Mouse (Mus musculus): ENCODE results near the gene Zbtb45. TPM values are rescaled to one million over a fixed set of nuclear protein-coding genes. Genes with fewer than 3 reads are reported as not detected.

Zbtb45 gene
- polyA plus RNA-seq, 2 experiments, result 9.8 to 10.5 TPM

- TF ChIP-seq EP300 (IDR thresholded peaks at IDR 0.05; ENCODE audit: low read depth) (no peak), CTCF (IDR thresholded peaks at IDR 0.05; ENCODE audit: low read depth) (no peak)
- DNase-seq (ENCODE audit: low read depth in 3 of 3, low spot score in 3 of 3) (peak in 2 of 3 experiments; percentile 49 to 50), ATAC-seq (ENCODE audit: insufficient read depth) (peak; percentile 86)
- H3K36me3 ChIP-seq (replicated peaks; ENCODE audit: control insufficient read depth, insufficient read depth, low read depth), result peaks cover 8% of the 10 kb centered on the region
- peak overlapping the region; percentile 90 for H3K9ac ChIP-seq (replicated peaks)
- peaks cover 16 to 18% of the 10 kb centered on the region in 2 experiments for H3K4me1 ChIP-seq (replicated peaks; ENCODE audit: control insufficient read depth in 2 of 2, insufficient read depth in 2 of 2, low read length in 1 of 2)
- under 1% methylated on average over 29 of the region's 29 CpGs for WGBS (ENCODE audit: insufficient replicate concordance)
- H3K4me3 ChIP-seq (ENCODE audit: insufficient read depth in 1 of 2, low read depth in 2 of 2, low read length in 2 of 2), result peak overlapping the region; percentile 94 to 96
- H3K27ac ChIP-seq, result peak overlapping the region; percentile 88
- no peaks in the 10 kb centered on the region for H3K9me3 ChIP-seq (ENCODE audit: control insufficient read depth, low read length)
- no peaks in the 10 kb centered on the region for H3K27me3 ChIP-seq (ENCODE audit: control insufficient read depth, insufficient read depth, low read length)
- H3K4me2 ChIP-seq (ENCODE audit: low read depth), result peak overlapping the region; percentile 98
Measured at GRCm38 (mm10) chr7:12966104-12966845, 43.6 kb downstream of the Zbtb45 start.

- ATAC-seq (ENCODE audit: insufficient read depth) (peak; percentile 93), DNase-seq (ENCODE audit: low read depth in 3 of 3, low spot score in 3 of 3) (peak; percentile 79 to 82 (median 81))
- TF ChIP-seq CTCF (IDR thresholded peaks at IDR 0.05; ENCODE audit: low read depth), result no peak
- TF ChIP-seq EP300 (IDR thresholded peaks at IDR 0.05; ENCODE audit: low read depth), result no peak
- under 1% methylated on average over 23 of the region's 23 CpGs for WGBS (ENCODE audit: insufficient replicate concordance)
- peaks cover 16 to 18% of the 10 kb centered on the region in 2 experiments for H3K4me1 ChIP-seq (replicated peaks; ENCODE audit: control insufficient read depth in 2 of 2, insufficient read depth in 2 of 2, low read length in 1 of 2)
- peak within 1 kb of the TSS; percentile 90 for H3K9ac ChIP-seq (replicated peaks)
- peak within 1 kb of the TSS; percentile 88 for H3K27ac ChIP-seq
- no peaks in the 10 kb centered on the region for H3K9me3 ChIP-seq (ENCODE audit: control insufficient read depth, low read length)
- H3K36me3 ChIP-seq (replicated peaks; ENCODE audit: control insufficient read depth, insufficient read depth, low read depth), result peaks cover 8% of the 10 kb centered on the region
- peak within 1 kb of the TSS; percentile 94 to 96 for H3K4me3 ChIP-seq (ENCODE audit: insufficient read depth in 1 of 2, low read depth in 2 of 2, low read length in 2 of 2)
- H3K27me3 ChIP-seq (ENCODE audit: control insufficient read depth, insufficient read depth, low read length), result no peaks in the 10 kb centered on the region
- H3K4me2 ChIP-seq (ENCODE audit: low read depth), result peak within 1 kb of the TSS; percentile 98
Measured at GRCm38 (mm10) chr7:12965678-12966091, 44.1 kb downstream of the Zbtb45 start, which contains the start of gene Zfp324. Gene Zfp324 (plus strand): TSS chr7:12965838.

DNA sequence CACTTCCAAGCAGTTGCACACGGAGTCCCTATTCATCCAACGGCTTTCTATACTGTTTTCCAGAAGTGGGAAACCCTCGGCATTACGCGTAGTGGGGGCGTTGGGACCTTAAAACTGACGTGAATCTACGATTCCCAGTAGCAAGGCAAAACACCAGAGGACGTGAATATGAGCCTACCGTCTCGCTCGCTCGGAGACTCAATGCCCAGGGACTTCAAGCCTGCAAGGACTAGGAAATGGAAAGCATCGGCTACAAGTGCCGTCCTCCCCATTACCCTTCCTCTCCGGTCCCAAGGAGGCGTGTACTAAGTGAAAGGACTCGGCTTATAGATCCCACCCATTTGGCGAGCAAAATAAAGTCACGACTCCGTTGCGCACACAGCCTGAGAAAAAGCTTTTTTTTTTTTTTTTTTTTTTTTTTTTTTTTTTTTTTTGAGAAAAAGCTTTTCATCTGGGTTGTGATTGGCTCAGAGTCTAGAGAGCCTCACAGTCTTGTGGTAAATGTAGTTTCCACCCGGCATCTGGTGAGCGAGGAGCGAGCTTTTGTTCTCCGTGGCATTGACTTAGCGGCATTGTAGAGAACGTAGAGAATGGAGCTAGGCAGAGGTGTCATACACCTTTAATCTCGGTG lies 48.2 kb downstream of the Zbtb45 start:
- peak; percentile 35 for ATAC-seq (ENCODE audit: insufficient read depth)
- peak overlapping the region; percentile 57 to 97 for H3K4me3 ChIP-seq (ENCODE audit: insufficient read depth in 1 of 2, low read depth in 2 of 2, low read length in 2 of 2)
- H3K4me1 ChIP-seq (replicated peaks; ENCODE audit: control insufficient read depth in 2 of 2, insufficient read depth in 2 of 2, low read length in 1 of 2), result peaks cover 7 to 11% of the 10 kb centered on the region in 2 experiments
- 2% methylated on average over 29 of the region's 29 CpGs for WGBS (ENCODE audit: insufficient replicate concordance)
- H3K4me2 ChIP-seq (ENCODE audit: low read depth), result peak overlapping the region; percentile 69
- peak; percentile 47 to 64 (median 54) for DNase-seq (ENCODE audit: low read depth in 3 of 3, low spot score in 3 of 3)
- H3K27ac ChIP-seq, result peak overlapping the region; percentile 62
- H3K9me3 ChIP-seq (ENCODE audit: control insufficient read depth, low read length), result no peaks in the 10 kb centered on the region
- H3K27me3 ChIP-seq (ENCODE audit: control insufficient read depth, insufficient read depth, low read length), result no peaks in the 10 kb centered on the region
- TF ChIP-seq CTCF (IDR thresholded peaks at IDR 0.05; ENCODE audit: low read depth) (no peak), EP300 (IDR thresholded peaks at IDR 0.05; ENCODE audit: low read depth) (no peak)
- peak overlapping the region; percentile 73 for H3K9ac ChIP-seq (replicated peaks)
- H3K36me3 ChIP-seq (replicated peaks; ENCODE audit: control insufficient read depth, insufficient read depth, low read depth), result no peaks in the 10 kb centered on the region

DNA sequence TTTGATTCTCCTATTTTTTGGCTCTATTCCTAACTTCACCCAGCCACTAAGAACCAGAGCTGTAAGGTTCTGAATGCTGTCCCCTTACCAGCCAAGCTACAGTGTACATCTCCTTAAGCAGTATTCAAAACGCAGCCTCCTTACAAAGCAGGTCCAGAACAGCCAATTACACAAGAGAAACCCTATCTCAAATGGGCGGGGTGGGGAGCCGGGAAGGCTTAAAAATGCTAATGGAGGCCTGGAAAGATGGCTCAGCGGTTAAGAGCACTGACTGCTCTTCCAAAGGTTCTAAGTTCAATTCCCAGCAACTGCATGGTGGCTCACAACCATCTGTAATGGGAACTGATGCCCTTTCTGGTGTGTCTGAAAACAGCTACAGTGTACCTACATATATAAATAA lies 50.1 kb downstream of the Zbtb45 start:
- Histone ChIP-seq H3K9ac (replicated peaks) (no peak overlapping the region), H3K36me3 (replicated peaks; ENCODE audit: control insufficient read depth, insufficient read depth, low read depth) (no peaks in the 10 kb centered on the region), H3K27me3 (ENCODE audit: control insufficient read depth, insufficient read depth, low read length) (no peaks in the 10 kb centered on the region), H3K27ac (no peak overlapping the region), H3K4me2 (ENCODE audit: low read depth) (no peak overlapping the region), H3K4me3 (ENCODE audit: insufficient read depth in 1 of 2, low read depth in 2 of 2, low read length in 2 of 2) (no peak overlapping the region), H3K9me3 (ENCODE audit: control insufficient read depth, low read length) (no peaks in the 10 kb centered on the region), H3K4me1 (replicated peaks; ENCODE audit: control insufficient read depth in 2 of 2, insufficient read depth in 2 of 2, low read length in 1 of 2) (peaks cover 0 to 3% of the 10 kb centered on the region in 2 experiments; a peak in 1 of 4 replicates)
- no peak for ATAC-seq (ENCODE audit: insufficient read depth)
- 35% methylated on average over 4 of the region's 4 CpGs for WGBS (ENCODE audit: insufficient replicate concordance)
- DNase-seq (ENCODE audit: low read depth in 3 of 3, low spot score in 3 of 3), result no peak
- TF ChIP-seq CTCF (IDR thresholded peaks at IDR 0.05; ENCODE audit: low read depth) (no peak), EP300 (IDR thresholded peaks at IDR 0.05; ENCODE audit: low read depth) (no peak)

DNA sequence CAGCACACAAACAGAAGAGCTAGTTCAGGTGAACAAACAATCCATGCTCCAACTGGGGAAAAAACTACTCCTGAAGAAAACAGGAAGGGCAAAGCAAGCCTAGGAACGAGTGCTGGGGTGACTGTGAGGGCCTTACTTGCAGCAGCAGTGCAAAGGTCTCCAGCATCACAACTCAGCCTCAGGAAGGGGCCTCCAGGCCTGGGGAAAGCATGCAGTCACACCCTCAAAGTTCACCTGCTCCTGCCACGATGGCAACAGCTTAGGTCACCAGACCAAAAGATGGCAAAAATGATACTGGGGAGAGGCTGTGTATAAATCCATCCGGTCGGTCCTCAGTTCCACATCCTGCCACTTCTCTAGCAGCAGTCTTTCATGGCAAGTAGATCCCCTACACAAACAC lies 50.9 kb downstream of the Zbtb45 start:
- Histone ChIP-seq H3K4me1 (replicated peaks; ENCODE audit: control insufficient read depth in 2 of 2, insufficient read depth in 2 of 2, low read length in 1 of 2) (peaks cover 0 to 4% of the 10 kb centered on the region in 2 experiments; a peak in 1 of 4 replicates), H3K9me3 (ENCODE audit: control insufficient read depth, low read length) (no peaks in the 10 kb centered on the region), H3K9ac (replicated peaks) (no peak overlapping the region), H3K4me2 (ENCODE audit: low read depth) (no peak overlapping the region), H3K36me3 (replicated peaks; ENCODE audit: control insufficient read depth, insufficient read depth, low read depth) (no peaks in the 10 kb centered on the region), H3K27me3 (ENCODE audit: control insufficient read depth, insufficient read depth, low read length) (no peaks in the 10 kb centered on the region), H3K27ac (no peak overlapping the region), H3K4me3 (ENCODE audit: insufficient read depth in 1 of 2, low read depth in 2 of 2, low read length in 2 of 2) (no peak overlapping the region)
- WGBS (ENCODE audit: insufficient replicate concordance), result 57% methylated on average over 4 of the region's 4 CpGs
- TF ChIP-seq EP300 (IDR thresholded peaks at IDR 0.05; ENCODE audit: low read depth) (no peak), CTCF (IDR thresholded peaks at IDR 0.05; ENCODE audit: low read depth) (no peak)
- ATAC-seq (ENCODE audit: insufficient read depth) (no peak), DNase-seq (ENCODE audit: low read depth in 3 of 3, low spot score in 3 of 3) (no peak)

Measured in liver, embryonic 14.5 days (tissue).